Mouse (Mus musculus) heart, embryonic 10.5 days (tissue): ENCODE measurements around the gene Hipk2. TPM values are rescaled to one million over a fixed set of nuclear protein-coding genes. Genes with fewer than 3 reads are reported as not detected.

Experiments used
- DNase-seq: peaks from one replicate; pipeline ENCODE4 v3.0.0-alpha.2; 2017; ENCODE audit warnings: low spot score
- H3K27ac ChIP-seq: fragments of 300-500 bp; sonication (generic); 2 replicates; pipeline ENCODE4 v1.5.1; 2016; ENCODE audit warnings: mild to moderate bottlenecking
- H3K27me3 ChIP-seq: fragments of 300-500 bp; sonication (generic); 2 replicates; pipeline ENCODE4 v1.6.1; 2016; ENCODE audit warnings: mild to moderate bottlenecking; ENCODE audit not compliant: poor library complexity, insufficient read depth, severe bottlenecking
- H3K36me3 ChIP-seq: fragments of 300-500 bp; sonication (generic); 2 replicates; pipeline ENCODE4 v1.6.1; 2016; ENCODE audit warnings: mild to moderate bottlenecking, moderate library complexity
- H3K4me1 ChIP-seq: fragments of 300-500 bp; sonication (generic); 2 replicates; pipeline ENCODE4 v1.6.1; 2016; ENCODE audit warnings: mild to moderate bottlenecking
- H3K4me3 ChIP-seq: fragments of 300-500 bp; sonication (generic); 2 replicates; pipeline ENCODE4 v1.5.1; 2016; ENCODE audit warnings: mild to moderate bottlenecking, moderate library complexity
- H3K9me3 ChIP-seq: fragments of 300-500 bp; sonication (generic); 2 replicates; pipeline ENCODE4 v1.6.1; 2016; ENCODE audit warnings: mild to moderate bottlenecking, moderate library complexity
- WGBS: fragments of 180-500 bp; shearing (Covaris S2); methylation state at CpG from one replicate; pipeline ENCODE4 v1.1.7; 2016; 5-methylcytosine and 5-hydroxymethylcytosine counted together
- polyA plus RNA-seq: library from polyadenylated mRNA; unstranded; fragments of >200 nt; fragmentation: Nextera tagmentation; extraction: Ambion mirVana; gene quantifications from 2 replicates; pipeline ENCODE4 v1.2.1, GENCODE M21; 2016

Gene Hipk2
- polyA plus RNA-seq, 1 experiment from 2014 or later, result 20.1 TPM

- DNase-seq, result no peak
- no peaks in the 10 kb centered on the region for H3K36me3 ChIP-seq
- peaks cover 52% of the 10 kb centered on the region for H3K4me1 ChIP-seq
- no peaks in the 10 kb centered on the region for H3K9me3 ChIP-seq
- H3K27me3 ChIP-seq, result no peaks in the 10 kb centered on the region
- peak overlapping the region; percentile 25 for H3K27ac ChIP-seq
- H3K4me3 ChIP-seq, result no peak overlapping the region
- 73% methylated on average over 5 of the region's 5 CpGs for WGBS
These were observed 39.8 kb upstream of the Hipk2 start for GRCm38 (mm10) chr6:38915776-38916175.

GRCm38 (mm10) chr6:38914181-38914580, 38.2 kb upstream of the Hipk2 start:
- Histone ChIP-seq H3K4me3 (no peak overlapping the region), H3K36me3 (no peaks in the 10 kb centered on the region), H3K4me1 (peaks cover 62% of the 10 kb centered on the region), H3K27ac (no peak overlapping the region), H3K9me3 (no peaks in the 10 kb centered on the region), H3K27me3 (no peaks in the 10 kb centered on the region)
- WGBS, result 80% methylated on average over 10 of the region's 10 CpGs
- DNase-seq, result no peak

- Histone ChIP-seq H3K36me3 (no peaks in the 10 kb centered on the region), H3K4me3 (no peak overlapping the region), H3K9me3 (no peaks in the 10 kb centered on the region), H3K4me1 (peaks cover 62% of the 10 kb centered on the region), H3K27ac (peak overlapping the region; percentile 25; the same call in 1 of the 2 replicates), H3K27me3 (0 out of 2 replicates have a peak, but pooled peaks cover 1% of the 10 kb centered on the region)
- DNase-seq, result no peak
- 69% methylated on average over 13 of the region's 13 CpGs for WGBS
These were observed 37.5 kb upstream of the Hipk2 start for GRCm38 (mm10) chr6:38913386-38914042.

- H3K36me3 ChIP-seq, result no peaks in the 10 kb centered on the region
- 0 out of 2 replicates have a peak, but pooled peaks cover 4% of the 10 kb centered on the region for H3K27me3 ChIP-seq
- H3K4me3 ChIP-seq, result no peak overlapping the region
- H3K27ac ChIP-seq, result peak overlapping the region; percentile 77
- 71% methylated on average over 9 of the region's 9 CpGs for WGBS
- H3K4me1 ChIP-seq, result peaks cover 59% of the 10 kb centered on the region
- DNase-seq, result no peak
- no peaks in the 10 kb centered on the region for H3K9me3 ChIP-seq
These were observed 36.9 kb upstream of the Hipk2 start for GRCm38 (mm10) chr6:38912845-38913244.

GRCm38 (mm10) chr6:38912121-38912660, 36.2 kb upstream of the Hipk2 start:
- no peaks in the 10 kb centered on the region for H3K9me3 ChIP-seq
- H3K27me3 ChIP-seq, result 0 out of 2 replicates have a peak, but pooled peaks cover 4% of the 10 kb centered on the region
- no peak overlapping the region for H3K4me3 ChIP-seq
- H3K4me1 ChIP-seq, result peaks cover 53% of the 10 kb centered on the region
- H3K36me3 ChIP-seq, result no peaks in the 10 kb centered on the region
- no peak for DNase-seq
- H3K27ac ChIP-seq, result peak overlapping the region; percentile 77

GRCm38 (mm10) chr6:38910828-38911559, 35.0 kb upstream of the Hipk2 start:
- DNase-seq, result peak; percentile 94
- Histone ChIP-seq H3K27me3 (0 out of 2 replicates have a peak, but pooled peaks cover 4% of the 10 kb centered on the region), H3K9me3 (no peaks in the 10 kb centered on the region), H3K4me1 (peaks cover 49% of the 10 kb centered on the region), H3K36me3 (no peaks in the 10 kb centered on the region), H3K4me3 (no peak overlapping the region), H3K27ac (peak overlapping the region; percentile 77)
- WGBS, result 14% methylated on average over 3 of the region's 3 CpGs

GRCm38 (mm10) chr6:38908401-38908800, 32.4 kb upstream of the Hipk2 start:
- no peak for DNase-seq
- 85% methylated on average over 6 of the region's 6 CpGs for WGBS
- Histone ChIP-seq H3K27ac (peak overlapping the region; percentile 57; the same call in 1 of the 2 replicates), H3K9me3 (no peaks in the 10 kb centered on the region), H3K4me1 (peaks cover 37% of the 10 kb centered on the region), H3K27me3 (0 out of 2 replicates have a peak, but pooled peaks cover 4% of the 10 kb centered on the region), H3K4me3 (no peak overlapping the region), H3K36me3 (no peaks in the 10 kb centered on the region)

- no peaks in the 10 kb centered on the region for H3K36me3 ChIP-seq
- no peak overlapping the region for H3K27ac ChIP-seq
- H3K27me3 ChIP-seq, result 0 out of 2 replicates have a peak, but pooled peaks cover 4% of the 10 kb centered on the region
- H3K4me3 ChIP-seq, result no peak overlapping the region
- WGBS, result 81% methylated on average over 6 of the region's 6 CpGs
- H3K4me1 ChIP-seq, result peaks cover 18% of the 10 kb centered on the region
- DNase-seq, result no peak
- H3K9me3 ChIP-seq, result no peaks in the 10 kb centered on the region
These were observed 30.0 kb upstream of the Hipk2 start for GRCm38 (mm10) chr6:38906005-38906404.

GRCm38 (mm10) chr6:38902820-38903439, 27.0 kb upstream of the Hipk2 start:
- Histone ChIP-seq H3K9me3 (no peaks in the 10 kb centered on the region), H3K4me1 (peaks cover 7% of the 10 kb centered on the region), H3K36me3 (no peaks in the 10 kb centered on the region), H3K27ac (0 out of 2 replicates have a peak overlapping the region, but pooled peaks have one; percentile 38), H3K27me3 (no peaks in the 10 kb centered on the region), H3K4me3 (no peak overlapping the region)
- no peak for DNase-seq
- WGBS, result 88% methylated on average over 10 of the region's 10 CpGs

GRCm38 (mm10) chr6:38901636-38902035, 25.7 kb upstream of the Hipk2 start:
- DNase-seq, result no peak
- Histone ChIP-seq H3K4me1 (peaks cover 16% of the 10 kb centered on the region), H3K36me3 (no peaks in the 10 kb centered on the region), H3K27me3 (no peaks in the 10 kb centered on the region), H3K27ac (peak overlapping the region; percentile 49), H3K9me3 (no peaks in the 10 kb centered on the region), H3K4me3 (no peak overlapping the region)
- WGBS, result 56% methylated on average over 3 of the region's 3 CpGs

GRCm38 (mm10) chr6:38901152-38901551, 25.2 kb upstream of the Hipk2 start:
- no peak for DNase-seq
- WGBS, result 79% methylated on average over 4 of the region's 4 CpGs
- H3K4me1 ChIP-seq, result peaks cover 16% of the 10 kb centered on the region
- no peaks in the 10 kb centered on the region for H3K36me3 ChIP-seq
- no peaks in the 10 kb centered on the region for H3K27me3 ChIP-seq
- no peaks in the 10 kb centered on the region for H3K9me3 ChIP-seq
- peak overlapping the region; percentile 49 for H3K27ac ChIP-seq
- H3K4me3 ChIP-seq, result no peak overlapping the region

GRCm38 (mm10) chr6:38900479-38901126, 24.6 kb upstream of the Hipk2 start:
- no peak overlapping the region for H3K4me3 ChIP-seq
- peaks cover 16% of the 10 kb centered on the region for H3K4me1 ChIP-seq
- no peaks in the 10 kb centered on the region for H3K27me3 ChIP-seq
- 75% methylated on average over 4 of the region's 4 CpGs for WGBS
- DNase-seq, result no peak
- H3K36me3 ChIP-seq, result no peaks in the 10 kb centered on the region
- peak overlapping the region; percentile 64; the same call in 1 of the 2 replicates for H3K27ac ChIP-seq
- H3K9me3 ChIP-seq, result no peaks in the 10 kb centered on the region
